Mouse (Mus musculus) hindlimb bud, embryonic 11.5 days (tissue): ENCODE measurements around the gene Ang.

Experiments used
- DNase-seq: peaks from one replicate; pipeline ENCODE4 v3.0.0-alpha.2; 2012; ENCODE audit warnings: low read depth, low spot score; ENCODE audit errors: extremely low spot score

Ang gene

GRCm38 (mm10) chr14:51127648-51128258 is 36.8 kb downstream of the Ang start:
- DNase-seq, result no peak

DNA sequence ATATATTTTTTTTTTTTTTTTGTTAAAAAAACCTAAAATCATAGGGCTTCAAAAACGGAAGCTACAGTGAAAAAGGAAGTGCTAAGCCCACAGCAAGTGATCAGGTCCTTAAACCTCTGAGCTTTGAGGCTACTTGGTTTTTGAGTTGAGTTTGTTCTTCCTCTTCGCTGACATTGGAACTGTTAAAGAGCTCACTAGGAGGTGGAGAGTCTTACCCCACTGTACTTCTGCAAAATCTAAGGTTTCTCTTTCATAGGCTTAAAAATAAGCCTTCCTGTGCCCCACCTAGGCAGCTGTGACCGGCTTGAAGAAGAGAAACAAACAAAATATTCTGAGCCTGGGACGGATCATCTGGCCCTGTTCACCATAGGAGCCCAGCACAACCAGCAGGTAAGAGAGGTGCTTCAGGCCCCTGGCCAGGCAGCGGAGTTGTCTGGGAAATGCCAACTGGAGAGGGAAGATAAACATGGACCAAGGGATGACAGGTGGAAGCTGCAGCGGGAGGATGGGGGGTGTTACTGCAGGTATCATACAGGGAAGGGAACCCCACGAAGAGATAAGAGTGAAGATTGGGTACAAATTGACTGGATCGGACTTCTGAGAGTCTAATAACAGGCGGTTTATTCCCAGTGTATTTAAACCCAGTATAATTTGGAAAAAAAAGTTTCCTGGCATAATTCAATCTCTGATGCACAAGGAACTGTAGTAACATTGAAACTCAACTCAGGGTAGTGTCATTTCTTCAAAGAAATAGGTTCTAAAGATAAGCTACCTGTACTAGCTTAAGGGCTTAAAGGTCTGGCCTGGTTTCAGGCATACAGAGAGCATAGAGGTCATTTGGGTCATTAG is 38.0 kb downstream of the Ang start:
- no peak for DNase-seq

- DNase-seq, result no peak
Observed at GRCm38 (mm10) chr14:51129624-51129975, 38.6 kb downstream of the Ang start.

GRCm38 (mm10) chr14:51130315-51130940 is 39.5 kb downstream of the Ang start:
- no peak for DNase-seq

DNA sequence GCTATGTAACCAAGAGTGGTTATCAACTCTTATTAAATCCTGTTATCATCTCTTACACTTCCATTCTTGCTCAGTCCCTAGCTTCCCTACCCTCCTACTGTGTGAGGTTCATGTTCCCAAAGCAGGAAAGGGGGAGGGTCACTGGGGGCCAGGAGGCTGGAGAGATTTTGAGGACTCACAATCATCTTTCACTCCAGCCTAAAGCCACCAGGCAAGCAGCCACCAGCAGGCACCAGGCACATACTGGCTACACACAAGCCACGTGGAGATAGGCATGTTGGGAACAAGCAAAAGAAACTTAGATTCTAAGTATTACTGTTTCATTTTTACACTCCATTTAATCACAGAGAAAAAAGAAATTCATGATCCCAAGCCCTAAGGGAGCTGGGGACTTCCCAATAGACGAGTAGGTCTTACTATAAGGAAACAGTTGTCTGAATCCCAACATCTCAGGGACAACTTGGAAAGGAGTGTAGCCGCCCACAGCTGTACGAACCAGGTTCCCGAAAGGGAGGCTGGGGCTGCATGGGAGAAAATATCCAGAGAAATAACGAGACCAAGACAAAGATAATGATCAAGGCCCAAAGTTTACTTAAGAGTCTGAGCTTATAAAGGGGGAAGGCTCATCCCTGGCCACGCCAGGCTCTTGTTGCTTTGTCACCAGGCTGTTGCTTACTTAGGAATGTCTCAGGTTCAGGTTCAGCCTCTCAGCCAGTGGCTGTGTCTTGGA is 40.3 kb downstream of the Ang start:
- no peak for DNase-seq

DNA sequence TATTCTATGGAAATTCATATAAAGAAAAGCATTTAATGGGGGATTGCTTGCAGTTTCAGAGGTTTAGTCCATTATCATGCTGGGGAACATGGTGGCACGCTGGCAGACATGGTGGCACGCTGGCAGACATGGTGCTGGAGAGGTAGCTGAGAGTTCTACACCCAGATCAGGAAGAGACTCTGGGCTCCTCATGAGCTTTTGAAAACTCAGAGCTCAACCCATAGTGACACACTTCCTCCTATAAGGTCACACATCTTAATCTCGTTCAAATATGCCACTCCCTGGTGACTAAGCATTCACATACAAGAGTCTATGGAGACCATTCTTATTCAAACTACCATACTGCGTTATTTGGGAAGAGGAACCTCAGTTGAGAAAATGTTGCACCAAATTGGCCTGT is 41.4 kb downstream of the Ang start:
- DNase-seq, result no peak

DNA sequence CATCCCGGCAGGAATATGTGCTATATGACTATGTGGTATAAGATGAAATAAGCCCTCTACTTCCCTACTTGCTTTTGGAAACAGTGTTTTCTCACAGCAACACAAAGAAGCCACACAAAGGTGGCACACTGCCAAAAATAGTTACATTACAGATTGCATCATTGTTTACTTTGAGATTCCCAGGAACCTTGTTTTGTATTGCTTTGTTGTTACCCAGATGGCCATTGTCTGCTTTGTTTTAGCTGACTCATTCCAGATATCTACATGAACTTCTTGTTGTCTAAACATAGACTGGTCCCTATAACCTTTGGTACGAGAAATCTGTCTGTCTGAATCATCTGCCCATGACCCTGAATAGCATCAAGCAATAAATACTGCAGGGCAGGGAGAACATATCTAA is 49.4 kb downstream of the Ang start:
- DNase-seq, result no peak

GRCm38 (mm10) chr14:51142119-51142518 is 51.2 kb downstream of the Ang start:
- DNase-seq, result no peak

GRCm38 (mm10) chr14:51142568-51142967 is 51.6 kb downstream of the Ang start:
- DNase-seq, result no peak

GRCm38 (mm10) chr14:51143287-51143686 is 52.3 kb downstream of the Ang start:
- DNase-seq, result no peak

DNA sequence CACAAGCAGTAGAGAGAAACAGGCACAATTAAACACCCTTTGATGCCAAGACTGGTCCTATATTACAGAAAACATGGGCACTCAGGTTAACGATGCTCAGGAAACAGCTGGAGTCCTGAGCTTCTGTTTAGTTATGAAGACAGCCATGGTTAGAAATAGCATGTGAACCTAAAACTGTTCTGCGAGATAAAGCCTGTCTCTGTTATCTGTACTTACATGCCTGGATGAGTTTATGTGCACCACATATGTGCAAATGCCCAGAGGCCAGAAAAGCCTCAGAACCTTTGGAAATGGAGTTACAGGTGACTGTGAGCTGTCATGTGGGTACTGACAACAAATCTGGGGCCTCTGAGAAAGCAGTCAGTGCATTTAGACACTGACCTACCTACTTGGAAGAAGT is 53.0 kb downstream of the Ang start:
- DNase-seq, result no peak

GRCm38 (mm10) chr14:51144451-51144850 is 53.5 kb downstream of the Ang start:
- no peak for DNase-seq

DNA sequence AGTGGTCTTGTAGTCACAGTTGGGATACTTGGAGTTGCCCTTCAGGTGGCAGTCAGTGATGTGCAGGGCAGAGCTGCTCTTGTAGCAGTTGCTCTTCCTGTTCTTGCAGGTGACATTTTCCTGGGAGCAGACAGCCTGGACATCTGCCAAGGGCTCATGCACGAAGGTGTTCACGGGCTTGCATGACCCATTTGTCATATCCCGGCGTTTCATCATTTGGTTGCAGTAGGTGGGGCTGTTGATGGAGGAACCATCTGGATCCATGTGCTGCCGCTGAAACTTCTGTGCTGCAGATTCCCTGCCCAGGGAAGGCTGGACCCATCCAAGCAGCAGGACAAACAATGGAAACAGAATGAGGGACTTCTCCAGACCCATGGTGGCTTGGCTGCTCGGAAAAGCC is 54.6 kb downstream of the Ang start:
- DNase-seq, result no peak

DNA sequence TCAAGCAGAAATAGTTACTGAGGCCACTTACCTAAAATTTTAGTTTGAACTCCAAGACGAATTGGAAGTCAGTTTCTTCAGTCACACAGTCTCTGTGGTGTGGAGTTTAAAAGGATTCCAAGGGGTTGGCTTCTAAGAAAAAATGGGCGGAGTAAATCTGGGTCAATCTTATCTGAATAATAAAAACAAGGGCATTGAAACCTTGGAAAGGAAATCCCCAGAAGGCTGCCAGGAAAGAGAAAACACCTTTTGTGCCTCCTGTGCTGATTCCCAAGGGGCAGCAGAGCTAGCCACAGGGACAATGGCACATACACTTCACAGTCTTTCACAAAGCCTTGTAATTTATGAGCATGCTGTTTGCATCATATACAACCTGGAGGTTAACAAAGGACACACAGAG is 55.7 kb downstream of the Ang start, which contains the start of gene Rnase1:
TSS of gene Rnase1 (minus strand) at position 101 of the 400 bp plus-strand sequence.
- no peak for DNase-seq

DNA sequence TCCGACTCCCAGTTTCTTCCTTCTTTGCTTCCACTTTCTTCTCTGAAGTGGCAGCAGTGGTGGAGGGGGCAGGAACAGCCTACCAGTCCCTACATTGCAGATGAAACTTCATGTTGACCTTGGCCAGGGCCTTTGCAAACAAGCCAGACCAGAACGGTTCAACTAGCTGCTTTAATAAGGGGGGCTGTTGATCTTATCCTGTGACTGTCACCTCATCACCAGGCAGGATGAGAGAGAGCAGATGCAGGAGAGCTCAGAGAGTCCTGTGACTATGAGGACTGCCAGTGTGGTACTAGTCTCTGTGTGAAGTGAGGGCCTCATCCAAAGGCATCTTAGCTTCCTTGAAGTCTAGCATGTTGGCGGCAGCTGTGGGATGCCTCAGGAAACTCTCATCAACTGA is 57.1 kb downstream of the Ang start:
- DNase-seq, result no peak

GRCm38 (mm10) chr14:51149164-51149563 is 58.2 kb downstream of the Ang start:
- DNase-seq, result no peak

DNA sequence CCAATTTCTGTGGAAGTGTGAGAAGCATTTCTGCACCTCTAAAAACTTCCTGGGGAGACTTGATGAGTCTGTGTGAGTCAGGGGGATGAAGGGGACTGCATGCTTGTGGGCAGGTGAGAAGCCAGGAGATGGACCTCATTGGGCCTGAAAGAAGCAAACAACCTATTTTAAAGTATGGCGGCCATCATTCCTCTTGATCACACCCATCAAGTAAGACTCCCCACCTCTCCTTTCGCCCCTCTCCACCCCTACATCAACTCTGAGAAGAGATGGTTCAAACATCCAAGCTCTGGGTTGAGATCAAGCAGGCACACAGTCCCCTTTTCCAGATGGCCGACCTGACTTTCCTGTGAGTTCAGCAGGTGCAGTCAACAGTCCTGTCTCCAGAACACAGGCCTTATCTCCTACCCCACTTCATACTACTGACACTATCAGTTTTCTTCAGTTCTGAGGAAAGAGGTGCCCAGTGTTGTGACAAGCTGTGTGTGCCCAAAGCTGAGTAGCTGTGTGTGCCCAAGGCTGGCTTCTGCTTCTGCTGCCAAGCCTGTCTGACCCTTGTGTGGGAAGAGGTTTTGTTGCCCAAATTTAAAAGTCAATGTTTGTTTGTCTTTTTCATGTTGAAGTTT is 59.4 kb downstream of the Ang start:
- DNase-seq, result no peak
